Mouse (Mus musculus) thymus, postnatal 14 days (tissue): Measurements from ENCODE around the gene Ltbr.
A peak's percentile ranks its signal among the peaks of the same experiment; 100 is the strongest.
"Not testable (repeated sequence)": the region's sequence is repeated elsewhere in the genome, so short reads cannot be mapped to it uniquely, and the experiment has no call there.

Experiments used
- DNase-seq: peaks from one replicate; pipeline ENCODE4 v3.0.0; 2021

Ltbr gene

GRCm38 (mm10) chr6:125309406-125309805 is 4.3 kb downstream of the Ltbr start:
- DNase-seq: no peak

DNA sequence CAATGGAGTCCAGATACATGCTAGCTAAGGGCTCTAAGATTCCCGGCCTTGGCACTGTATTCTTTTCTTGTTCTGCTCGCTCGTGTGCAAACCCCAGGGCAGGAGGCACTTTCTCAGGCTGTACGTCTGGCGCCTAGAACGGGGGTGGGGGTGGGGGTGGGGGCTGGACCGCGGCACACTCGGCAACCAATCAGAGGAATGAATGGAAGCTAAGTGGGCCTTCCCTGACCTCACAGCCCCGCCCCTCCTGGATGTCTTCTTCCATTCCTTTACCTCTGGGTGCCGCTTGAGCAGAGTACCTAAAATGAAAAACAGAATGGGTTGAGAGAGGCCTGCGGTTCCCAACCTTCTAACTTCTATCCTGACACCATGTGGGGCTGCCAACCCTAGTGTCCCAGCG is 4.8 kb downstream of the Ltbr start:
- no peak for DNase-seq

DNA sequence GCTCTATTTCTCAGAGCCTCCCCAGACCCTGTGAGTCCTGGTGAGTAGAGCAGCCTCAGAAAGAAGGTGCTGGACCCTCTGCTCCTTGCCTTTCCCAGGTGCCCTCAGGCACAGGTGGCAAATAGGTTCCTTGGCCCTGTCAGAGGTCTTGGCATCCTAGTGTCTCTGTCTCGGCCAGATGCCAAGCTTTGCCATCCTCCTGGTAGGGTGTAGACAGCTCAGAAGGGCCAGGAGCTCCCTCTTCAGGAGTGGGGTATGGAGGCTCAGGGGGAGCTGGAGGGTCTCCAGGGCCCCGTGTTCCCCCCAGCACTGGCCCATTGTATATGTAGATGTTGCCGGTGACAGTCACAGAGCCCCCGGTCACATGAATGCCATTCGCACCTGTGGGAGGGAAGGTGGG is 6.6 kb downstream of the Ltbr start:
- no peak for DNase-seq

DNA sequence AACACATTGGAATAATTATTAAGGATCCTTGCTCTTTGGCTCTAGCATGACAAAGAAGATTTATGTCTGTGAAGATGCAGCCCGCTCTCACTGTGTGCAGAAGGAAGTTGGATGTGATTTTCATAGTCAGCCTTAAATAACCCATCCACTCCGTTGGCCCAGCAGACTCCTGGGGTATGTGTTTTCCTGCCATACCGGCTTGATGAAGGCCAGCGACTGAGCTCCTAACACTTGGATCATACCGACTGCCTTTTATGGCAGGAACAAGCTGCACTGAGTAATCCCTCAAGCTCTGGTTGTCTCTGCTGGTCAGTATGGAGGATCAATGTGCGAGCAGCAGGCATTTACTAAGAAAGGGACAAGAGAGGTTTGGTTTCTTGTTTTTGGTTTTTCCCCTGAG is 8.2 kb downstream of the Ltbr start:
- no peak for DNase-seq

GRCm38 (mm10) chr6:125304408-125304807 is 9.3 kb downstream of the Ltbr start:
- DNase-seq: not testable (repeated sequence)

- DNase-seq: no peak
These were observed 10.4 kb downstream of the Ltbr start for GRCm38 (mm10) chr6:125303242-125303641.

DNA sequence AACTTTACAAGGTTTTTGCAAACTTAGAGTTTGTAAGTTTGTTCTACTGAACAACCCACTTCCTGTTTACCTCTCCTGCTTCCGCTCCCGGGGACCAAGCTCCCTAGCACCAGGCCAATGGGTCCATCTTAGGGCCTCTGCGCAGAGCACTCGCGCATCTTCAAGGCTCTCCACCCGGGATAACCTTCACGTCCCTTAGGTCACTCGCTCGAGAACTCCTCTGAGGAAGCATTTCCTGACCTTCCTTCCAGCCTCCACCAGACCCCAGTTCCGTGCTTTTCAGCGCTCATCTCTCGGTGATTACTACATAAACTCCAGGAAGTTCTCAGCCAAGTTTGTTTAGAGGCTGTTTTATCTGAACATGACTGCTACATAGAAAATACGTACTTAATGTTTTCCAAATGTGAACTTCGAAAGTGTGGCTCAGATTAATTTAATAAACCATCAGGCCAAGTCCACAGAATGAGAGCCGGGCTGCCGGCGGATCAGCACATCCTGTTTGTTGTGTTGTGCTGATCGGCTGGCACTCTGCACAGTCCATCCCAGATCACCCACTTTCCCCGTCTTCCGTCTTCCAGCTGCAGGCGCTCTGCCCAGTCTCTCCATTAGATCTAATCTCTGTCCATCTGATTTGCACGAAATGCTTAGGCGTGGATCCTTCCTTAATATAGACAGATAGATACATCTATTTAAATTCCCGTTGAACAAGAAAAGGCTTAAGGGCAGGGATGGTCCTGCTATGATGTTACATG is 11.3 kb downstream of the Ltbr start:
- peak; percentile 49 for DNase-seq

DNA sequence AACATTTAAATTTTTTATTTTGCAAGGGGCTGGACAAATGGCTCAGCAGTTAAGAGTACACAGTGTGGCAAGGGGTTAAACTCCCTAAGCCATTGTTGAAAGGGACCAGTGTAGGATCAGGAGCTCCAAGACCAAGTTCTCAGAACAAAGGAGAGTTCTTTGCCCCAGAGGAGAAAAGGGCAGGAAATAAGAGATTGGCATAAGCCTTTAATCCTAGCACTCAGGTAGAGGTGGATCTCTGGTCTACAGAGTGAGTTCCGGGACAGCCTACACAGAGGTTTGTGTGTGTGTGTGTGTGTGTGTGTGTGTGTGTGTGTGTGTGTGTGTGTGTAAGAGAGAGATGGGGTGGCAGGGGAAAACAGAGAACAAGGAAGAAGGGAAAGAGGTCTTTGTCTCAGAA is 12.7 kb downstream of the Ltbr start:
- no peak for DNase-seq

DNA sequence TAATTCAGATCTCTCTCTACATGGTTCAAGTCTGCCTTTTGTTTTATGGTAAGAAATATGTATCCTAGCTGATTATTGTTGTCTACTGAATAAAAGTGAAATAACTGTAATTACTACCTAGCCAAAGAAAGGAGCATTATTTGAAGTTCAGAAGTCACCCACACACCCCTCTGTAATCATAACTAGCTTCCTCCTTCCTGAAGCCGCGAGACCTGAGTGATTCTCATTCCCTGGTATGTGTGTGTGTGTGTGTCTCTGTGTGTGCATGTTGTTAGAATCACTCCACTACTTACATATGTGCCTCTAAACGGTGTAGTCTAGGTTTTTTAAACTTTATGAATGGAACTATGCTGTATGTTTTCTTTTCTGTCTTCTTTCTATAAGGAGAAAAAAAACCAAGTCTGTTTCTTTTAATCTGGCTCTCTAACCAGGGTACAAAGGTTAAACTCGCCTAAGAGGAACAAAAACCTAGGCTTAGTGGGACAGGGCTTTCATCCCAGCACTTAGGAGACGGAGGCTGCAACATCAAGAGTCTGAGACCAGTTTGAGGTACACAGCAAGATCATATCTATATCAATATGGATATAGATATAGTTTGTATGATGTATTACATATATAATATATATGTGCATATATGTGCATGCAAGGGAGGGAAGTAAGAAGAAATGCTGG is 16.4 kb downstream of the Ltbr start:
- no peak for DNase-seq

- no peak for DNase-seq
These were observed 19.6 kb downstream of the Ltbr start for GRCm38 (mm10) chr6:125294049-125294448.

DNA sequence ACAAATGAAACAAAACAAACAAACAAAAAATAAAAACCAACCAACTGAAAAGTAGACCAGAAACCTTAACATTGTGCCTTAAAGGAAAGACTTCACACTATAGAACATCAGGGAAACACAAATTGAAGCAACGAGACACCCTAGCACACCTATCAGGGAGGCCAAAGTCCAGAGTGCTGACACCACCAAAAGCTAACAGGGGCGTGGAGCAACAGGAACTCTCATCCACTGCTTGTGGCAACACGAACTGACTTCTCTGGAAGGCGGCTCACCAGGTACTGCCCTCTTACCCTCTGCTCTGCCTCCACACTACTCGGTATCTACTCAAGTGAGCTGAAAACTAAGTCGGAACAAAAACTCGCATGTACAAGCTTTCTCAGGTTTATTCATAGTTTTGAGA is 21.4 kb downstream of the Ltbr start:
- no peak for DNase-seq

DNA sequence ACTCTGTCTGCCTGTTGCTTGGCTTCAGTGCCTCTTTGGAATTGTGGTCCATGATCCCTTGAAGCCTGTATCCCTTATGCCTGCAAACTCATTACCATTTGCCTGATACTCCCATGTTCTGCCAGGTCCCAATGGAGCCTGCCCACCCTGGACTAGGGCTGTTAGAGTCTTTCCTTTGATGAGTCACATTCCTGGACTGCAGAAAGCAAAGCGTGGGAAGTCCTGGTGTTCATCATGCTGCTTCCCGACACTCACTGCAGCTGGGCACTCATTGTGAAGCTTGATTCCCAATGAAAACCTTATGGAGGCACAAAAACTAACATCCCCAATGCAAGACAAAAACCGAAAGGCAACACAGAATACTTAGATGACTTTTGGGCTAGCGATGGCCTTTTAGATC is 22.4 kb downstream of the Ltbr start:
- DNase-seq: no peak

DNA sequence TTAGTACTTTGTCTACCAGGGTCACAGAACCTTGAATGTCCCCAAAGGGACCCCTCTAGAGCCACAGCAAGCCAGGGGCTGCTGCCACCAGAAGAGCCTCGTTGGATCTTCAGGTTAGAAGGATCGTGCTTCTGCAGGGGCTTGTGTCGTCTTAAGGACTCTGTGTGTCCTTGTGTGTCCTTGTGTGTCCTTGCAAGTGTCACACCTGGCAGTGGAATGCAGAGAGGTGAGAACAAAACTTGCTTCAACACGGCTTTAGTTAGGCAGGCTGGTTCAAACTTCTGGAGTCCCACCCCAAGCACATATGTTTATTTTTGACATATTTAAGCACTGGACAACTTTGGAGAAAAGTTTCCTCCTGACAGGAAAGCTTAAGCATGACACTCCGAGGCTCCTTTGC is 25.0 kb downstream of the Ltbr start:
- no peak for DNase-seq

DNA sequence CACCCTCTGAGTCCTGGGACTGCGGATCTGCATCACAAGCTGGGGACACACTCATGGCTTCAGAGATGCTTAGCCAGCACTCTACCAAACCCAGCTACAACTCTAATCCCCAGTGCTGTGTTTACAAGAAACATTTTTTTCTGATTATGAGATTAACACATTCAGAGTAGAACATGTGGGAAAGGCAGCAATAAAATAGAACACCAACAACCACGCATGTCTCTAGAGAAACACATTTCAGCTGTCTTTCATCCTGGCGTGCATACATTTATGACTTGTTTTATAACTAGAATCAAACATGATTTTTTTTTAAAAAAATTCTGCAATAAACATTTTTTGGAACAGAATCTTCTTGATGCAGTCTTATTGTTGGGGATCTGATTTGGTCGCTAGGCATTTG is 26.7 kb downstream of the Ltbr start:
- no peak for DNase-seq

GRCm38 (mm10) chr6:125285890-125286289 is 27.8 kb downstream of the Ltbr start, which contains the start of gene Tuba3a:
Tuba3a (minus strand) TSS chr6:125286042.
- DNase-seq: no peak

GRCm38 (mm10) chr6:125284751-125285150 is 28.9 kb downstream of the Ltbr start:
- no peak for DNase-seq

DNA sequence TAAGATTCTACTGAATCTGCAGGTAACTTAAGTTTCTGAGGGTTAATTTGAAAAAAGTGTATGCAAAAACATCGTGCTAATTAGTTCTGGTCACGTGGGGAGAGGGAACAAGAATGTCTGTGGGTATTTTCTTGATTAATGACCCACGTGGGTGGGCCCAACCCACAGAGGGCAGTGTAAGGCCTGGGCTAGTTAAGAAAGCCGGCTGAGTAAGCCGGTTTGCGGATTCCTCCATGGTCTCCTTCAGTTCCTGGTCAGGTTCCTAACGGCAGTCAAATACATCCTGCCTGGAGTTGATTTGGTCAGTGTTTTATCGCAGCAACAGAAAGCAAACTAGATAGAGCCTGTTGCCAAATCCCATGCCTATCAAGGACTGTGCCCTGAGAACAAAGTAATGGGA is 29.4 kb downstream of the Ltbr start:
- DNase-seq: no peak

DNA sequence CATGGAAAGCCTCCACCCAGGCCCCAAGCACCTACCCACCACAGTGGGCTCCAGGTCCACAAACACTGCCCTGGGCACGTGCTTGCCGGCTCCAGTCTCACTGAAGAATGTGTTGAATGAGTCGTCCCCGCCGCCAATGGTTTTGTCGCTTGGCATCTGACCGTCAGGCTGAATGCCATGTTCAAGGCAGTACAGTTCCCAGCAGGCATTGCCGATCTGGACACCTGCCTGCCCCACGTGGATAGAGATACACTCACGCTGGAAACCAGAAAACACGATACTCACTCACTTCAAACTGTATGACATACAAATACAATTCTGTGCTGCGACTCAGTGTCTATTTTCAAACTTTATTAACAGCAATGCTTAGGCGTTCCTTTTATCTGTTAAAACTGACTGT is 31.0 kb downstream of the Ltbr start:
- not testable (repeated sequence) for DNase-seq

GRCm38 (mm10) chr6:125279729-125280128 is 34.0 kb downstream of the Ltbr start:
- DNase-seq: no peak

DNA sequence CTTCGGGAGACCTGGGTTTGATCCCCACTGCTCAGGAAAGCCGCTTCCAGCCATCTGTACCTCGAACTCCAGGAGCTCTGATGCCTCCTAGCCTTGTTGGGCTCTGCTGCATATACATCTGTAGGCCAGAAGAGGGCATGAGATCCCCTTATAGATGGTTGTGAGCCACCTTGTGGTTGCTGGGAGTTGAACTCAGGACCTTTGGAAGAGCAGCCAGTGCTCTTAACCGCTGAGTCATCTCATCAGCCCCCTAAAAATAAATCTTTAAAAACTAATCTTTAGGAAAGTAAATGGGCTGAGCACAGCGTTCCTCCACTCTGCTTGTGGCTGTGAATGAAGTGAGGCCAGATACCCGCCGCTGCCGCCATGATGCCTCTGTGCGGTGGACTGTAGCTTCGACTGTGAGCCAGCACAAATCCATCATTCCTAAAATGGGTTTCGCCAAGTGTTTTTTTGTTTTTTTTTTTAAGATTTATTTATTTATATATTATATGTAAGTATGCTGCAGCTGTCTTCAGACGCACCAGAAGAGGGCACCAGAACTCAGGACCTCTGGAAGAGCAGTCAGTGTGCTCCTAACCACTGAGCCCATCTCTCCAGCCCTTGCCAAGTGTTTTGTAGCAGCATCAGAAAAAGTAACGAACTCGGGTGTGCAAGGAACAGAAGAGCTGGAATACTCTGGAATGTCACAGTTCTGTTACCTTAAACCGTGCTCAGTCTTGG is 38.7 kb downstream of the Ltbr start:
- DNase-seq: peak; percentile 55

DNA sequence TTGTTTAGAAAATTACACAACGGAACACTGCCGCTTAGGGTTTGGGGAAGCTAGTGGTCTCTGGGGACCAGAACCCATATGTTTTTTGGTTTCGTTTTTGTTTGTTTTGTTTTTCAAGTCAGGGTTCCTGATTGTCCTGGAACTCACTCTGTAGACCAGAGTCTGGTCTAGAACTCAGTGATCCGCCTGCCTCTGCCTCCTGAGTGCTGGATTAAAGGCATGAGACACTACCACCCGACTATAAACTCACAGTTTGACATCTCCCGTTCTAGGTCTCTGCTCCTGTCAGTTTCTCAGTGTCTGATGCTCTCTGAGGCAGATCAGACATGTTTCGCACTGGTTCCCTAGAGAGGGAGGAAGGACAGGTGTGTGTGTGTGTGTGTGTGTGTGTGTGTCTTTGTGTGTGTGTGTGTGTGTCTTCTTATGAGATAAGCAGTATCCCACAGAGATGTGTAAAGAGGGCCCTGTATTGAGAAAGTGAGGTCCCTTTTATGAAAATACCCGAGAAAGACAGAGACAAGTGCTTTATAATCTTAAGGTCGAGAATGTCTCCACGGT is 41.4 kb downstream of the Ltbr start:
- no peak for DNase-seq

GRCm38 (mm10) chr6:125271455-125272227 is 42.0 kb downstream of the Ltbr start:
- DNase-seq: peak; percentile 90

DNA sequence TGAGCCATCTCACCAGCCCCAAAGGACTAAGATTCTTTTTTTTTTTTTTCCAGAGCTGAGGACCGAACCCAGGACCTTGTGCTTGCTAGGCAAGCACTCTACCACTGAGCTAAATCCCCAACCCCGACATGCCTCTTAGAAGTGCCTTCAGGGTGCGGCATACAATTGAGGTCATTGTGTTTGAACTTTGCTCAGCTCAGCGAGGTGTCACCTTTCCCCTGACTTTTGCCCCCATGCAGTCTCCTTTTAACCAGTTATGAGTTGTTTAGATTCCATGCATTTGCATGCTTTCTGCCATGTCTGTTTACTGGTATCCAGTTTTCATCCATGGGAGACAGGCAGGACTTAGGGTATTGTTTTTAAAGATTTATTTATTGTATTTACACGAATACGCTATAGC is 44.9 kb downstream of the Ltbr start:
- no peak for DNase-seq
